Mouse (Mus musculus) forebrain, embryonic 14.5 days (tissue): Measurements from ENCODE around the gene D630045J12Rik. TPM values are rescaled to one million over a fixed set of nuclear protein-coding genes. Genes with fewer than 3 reads are reported as not detected.

Experiments used
- ATAC-seq: fragments of 200-750 bp; cut with Nextera tagmentation; 2 replicates; pipeline ENCODE4 v1.8.0; 2017; ENCODE audit warnings: mild to moderate bottlenecking, moderate library complexity
- DNase-seq: peaks from one replicate; pipeline ENCODE4 v3.0.0-alpha.2; 2015; ENCODE audit warnings: low spot score
- H3K27ac ChIP-seq: fragments of 300-500 bp; sonication (generic); 2 replicates; pipeline ENCODE4 v1.5.1; 2014; ENCODE audit warnings: low read depth, mild to moderate bottlenecking, control low read depth, low read length, moderate library complexity
- H3K27me3 ChIP-seq: fragments of 300-500 bp; sonication (generic); replicated peaks from 2 replicates; pipeline ENCODE4 v1.6.1; 2014; ENCODE audit warnings: low read length, control low read depth, mixed read lengths; ENCODE audit not compliant: control insufficient read depth, insufficient read depth
- H3K36me3 ChIP-seq: fragments of 300-500 bp; sonication (generic); 2 replicates; pipeline ENCODE4 v1.6.1; 2014; ENCODE audit warnings: low read length, control low read depth; ENCODE audit not compliant: control insufficient read depth, insufficient read depth
- H3K4me1 ChIP-seq: fragments of 300-500 bp; sonication (generic); 2 replicates; pipeline ENCODE4 v1.6.1; 2014; ENCODE audit warnings: antibody characterized with exemption, low read length, control low read depth; ENCODE audit not compliant: control insufficient read depth, insufficient read depth
- H3K4me2 ChIP-seq: fragments of 300-500 bp; sonication (generic); 2 replicates; pipeline ENCODE4 v1.6.1; 2014; ENCODE audit warnings: mild to moderate bottlenecking, control low read depth, low read length
- H3K4me3 ChIP-seq: fragments of 300-500 bp; sonication (generic); 2 replicates; pipeline ENCODE4 v1.5.1; 2014; ENCODE audit warnings: low read depth, low read length, control low read depth
- H3K9ac ChIP-seq: fragments of 300-500 bp; sonication (generic); 2 replicates; pipeline ENCODE4 v1.6.1; 2014; ENCODE audit warnings: mild to moderate bottlenecking, low read length, control low read depth, moderate library complexity
- H3K9me3 ChIP-seq: fragments of 300-500 bp; sonication (generic); replicated peaks from 2 replicates; pipeline ENCODE4 v1.6.1; 2016; ENCODE audit warnings: low read length, control low read depth, mixed read lengths; ENCODE audit not compliant: control insufficient read depth
- WGBS: fragments of 180-500 bp; shearing (Covaris S2); extraction: QIAGEN DNeasy Blood & Tissue Kit; methylation state at CpG from one replicate; pipeline ENCODE4 v1.1.7; 2014; 5-methylcytosine and 5-hydroxymethylcytosine counted together
- polyA plus RNA-seq: library from polyadenylated mRNA; unstranded; fragments of >200 nt; fragmentation: Nextera tagmentation; extraction: Ambion mirVana; gene quantifications from 2 replicates; pipeline ENCODE4 v1.2.1, GENCODE M21; 2014

D630045J12Rik gene
- polyA plus RNA-seq, 1 experiment from 2014 or later, result 10.9 TPM

DNA sequence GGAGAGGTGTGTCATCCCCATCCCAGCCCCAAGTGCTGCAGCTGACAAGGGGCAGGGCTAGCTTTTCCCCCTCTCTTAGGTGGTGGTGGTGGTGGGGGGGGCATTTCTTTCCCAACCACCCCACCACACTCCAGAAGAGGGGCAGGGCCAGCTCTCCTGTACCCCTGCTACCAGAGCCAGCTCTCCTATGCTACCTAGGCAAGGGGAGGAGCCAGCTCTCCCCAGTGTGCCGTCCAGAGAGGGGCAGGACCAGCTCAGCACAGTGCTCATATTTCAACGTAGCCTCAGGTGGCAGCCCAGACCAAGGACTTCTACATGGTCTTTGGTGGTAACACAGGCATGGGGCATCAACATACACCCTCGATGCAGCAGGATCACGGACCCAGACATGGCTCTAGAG, 50.0 kb downstream of the D630045J12Rik start:
- no peaks in the 10 kb centered on the region for H3K27me3 ChIP-seq
- DNase-seq (no peak), ATAC-seq (0 out of 2 replicates have a peak, but pooled peaks have one; percentile 22)
- peaks cover 18% of the 10 kb centered on the region for H3K4me1 ChIP-seq
- no peaks in the 10 kb centered on the region for H3K36me3 ChIP-seq
- H3K9me3 ChIP-seq, result no peaks in the 10 kb centered on the region
- no peak overlapping the region for H3K9ac ChIP-seq
- no peak overlapping the region for H3K4me2 ChIP-seq
- no peak overlapping the region for H3K4me3 ChIP-seq
- WGBS, result 66% methylated on average over 4 of the region's 4 CpGs
- no peak overlapping the region for H3K27ac ChIP-seq

GRCm38 (mm10) chr6:38202816-38203215, 51.0 kb downstream of the D630045J12Rik start:
- no peaks in the 10 kb centered on the region for H3K36me3 ChIP-seq
- no peak overlapping the region for H3K4me3 ChIP-seq
- no peak overlapping the region for H3K4me2 ChIP-seq
- no peak for ATAC-seq
- 88% methylated on average over 12 of the region's 12 CpGs for WGBS
- no peak overlapping the region for H3K9ac ChIP-seq
- DNase-seq, result no peak
- peaks cover 17% of the 10 kb centered on the region for H3K4me1 ChIP-seq
- H3K27ac ChIP-seq, result no peak overlapping the region
- H3K9me3 ChIP-seq, result no peaks in the 10 kb centered on the region
- H3K27me3 ChIP-seq, result no peaks in the 10 kb centered on the region

- ATAC-seq, result no peak
- Histone ChIP-seq H3K27me3 (no peaks in the 10 kb centered on the region), H3K36me3 (peaks cover 3% of the 10 kb centered on the region), H3K9me3 (no peaks in the 10 kb centered on the region), H3K4me3 (no peak overlapping the region), H3K4me2 (no peak overlapping the region), H3K9ac (no peak overlapping the region), H3K27ac (no peak overlapping the region), H3K4me1 (peaks cover 4% of the 10 kb centered on the region; the same call in 1 of the 2 replicates)
- 71% methylated on average over 5 of the region's 5 CpGs for WGBS
- no peak for DNase-seq
Observed at GRCm38 (mm10) chr6:38201495-38201894, 52.3 kb downstream of the D630045J12Rik start.

GRCm38 (mm10) chr6:38199599-38199998, 54.2 kb downstream of the D630045J12Rik start:
- Histone ChIP-seq H3K4me1 (no peaks in the 10 kb centered on the region), H3K27ac (no peak overlapping the region), H3K36me3 (peaks cover 22% of the 10 kb centered on the region), H3K4me3 (no peak overlapping the region), H3K4me2 (no peak overlapping the region), H3K9ac (no peak overlapping the region), H3K9me3 (no peaks in the 10 kb centered on the region), H3K27me3 (no peaks in the 10 kb centered on the region)
- no peak for ATAC-seq
- 93% methylated on average over 6 of the region's 6 CpGs for WGBS
- no peak for DNase-seq

DNA sequence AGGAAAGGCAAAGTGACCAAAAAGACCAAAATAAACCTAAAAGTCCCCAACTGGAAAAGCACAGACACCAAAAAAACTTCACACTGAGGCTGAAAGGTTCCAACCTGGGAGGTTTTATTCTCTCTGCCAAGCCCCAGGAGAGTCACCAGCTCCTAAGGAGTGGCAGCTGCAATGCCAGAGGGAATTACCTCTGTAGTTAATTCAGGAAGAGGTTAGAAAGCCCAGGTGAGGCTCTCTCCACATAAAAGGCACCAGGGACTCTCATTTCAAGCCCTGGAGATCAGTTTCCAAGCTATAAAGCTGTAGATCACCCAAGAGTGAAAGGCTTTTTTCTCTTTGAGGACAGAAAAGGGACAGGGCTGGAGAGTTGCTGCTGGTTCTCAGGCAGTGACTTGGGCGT, 55.1 kb downstream of the D630045J12Rik start:
- H3K27ac ChIP-seq, result no peak overlapping the region
- WGBS, result 77% methylated on average over 1 of the region's 1 CpGs
- H3K4me2 ChIP-seq, result no peak overlapping the region
- H3K4me3 ChIP-seq, result no peak overlapping the region
- no peak for DNase-seq
- no peak overlapping the region for H3K9ac ChIP-seq
- H3K36me3 ChIP-seq, result peaks cover 27% of the 10 kb centered on the region
- H3K4me1 ChIP-seq, result no peaks in the 10 kb centered on the region
- no peak for ATAC-seq
- H3K9me3 ChIP-seq, result no peaks in the 10 kb centered on the region
- H3K27me3 ChIP-seq, result no peaks in the 10 kb centered on the region

- no peak overlapping the region for H3K4me3 ChIP-seq
- H3K36me3 ChIP-seq, result peaks cover 31% of the 10 kb centered on the region
- no peak overlapping the region for H3K4me2 ChIP-seq
- H3K27ac ChIP-seq, result no peak overlapping the region
- no peaks in the 10 kb centered on the region for H3K9me3 ChIP-seq
- H3K9ac ChIP-seq, result no peak overlapping the region
- 92% methylated on average over 24 of the region's 24 CpGs for WGBS
- no peaks in the 10 kb centered on the region for H3K4me1 ChIP-seq
- no peaks in the 10 kb centered on the region for H3K27me3 ChIP-seq
- ATAC-seq, result no peak
- DNase-seq, result no peak
Observed at GRCm38 (mm10) chr6:38196266-38197189, 57.3 kb downstream of the D630045J12Rik start.

- DNase-seq, result no peak
- H3K27ac ChIP-seq, result no peak overlapping the region
- H3K27me3 ChIP-seq, result no peaks in the 10 kb centered on the region
- peaks cover 31% of the 10 kb centered on the region for H3K36me3 ChIP-seq
- no peaks in the 10 kb centered on the region for H3K9me3 ChIP-seq
- no peak overlapping the region for H3K4me2 ChIP-seq
- WGBS, result 90% methylated on average over 10 of the region's 10 CpGs
- H3K4me1 ChIP-seq, result no peaks in the 10 kb centered on the region
- no peak overlapping the region for H3K4me3 ChIP-seq
- no peak for ATAC-seq
- H3K9ac ChIP-seq, result no peak overlapping the region
Observed at GRCm38 (mm10) chr6:38195306-38195705, 58.5 kb downstream of the D630045J12Rik start.

- no peaks in the 10 kb centered on the region for H3K4me1 ChIP-seq
- no peak overlapping the region for H3K9ac ChIP-seq
- no peak overlapping the region for H3K4me3 ChIP-seq
- H3K27me3 ChIP-seq, result no peaks in the 10 kb centered on the region
- no peak overlapping the region for H3K27ac ChIP-seq
- H3K4me2 ChIP-seq, result no peak overlapping the region
- no peak for ATAC-seq
- DNase-seq, result no peak
- WGBS, result 86% methylated on average over 7 of the region's 7 CpGs
- no peaks in the 10 kb centered on the region for H3K9me3 ChIP-seq
- peaks cover 37% of the 10 kb centered on the region for H3K36me3 ChIP-seq
Observed at GRCm38 (mm10) chr6:38194046-38194445, 59.8 kb downstream of the D630045J12Rik start.

DNA sequence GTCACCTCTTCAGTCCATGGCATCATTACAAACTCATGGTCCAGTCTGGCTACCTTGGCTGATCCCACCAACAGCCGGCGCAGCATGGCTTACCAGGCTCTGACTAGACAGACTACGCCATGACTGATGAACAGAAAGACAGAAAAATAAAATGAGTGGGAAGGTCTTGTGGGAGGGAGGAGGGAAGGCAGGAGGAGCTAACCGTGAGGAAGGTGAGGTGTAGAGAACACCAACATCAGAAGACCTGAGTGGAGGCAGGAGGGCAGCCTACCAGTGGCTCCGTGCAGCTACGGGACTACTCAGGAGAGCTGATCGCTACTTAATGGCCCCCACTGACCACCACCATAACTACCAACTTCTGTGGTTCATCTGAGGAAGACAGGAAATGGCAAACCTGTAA, 60.9 kb downstream of the D630045J12Rik start:
- DNase-seq (no peak), ATAC-seq (no peak)
- H3K36me3 ChIP-seq, result peaks cover 45% of the 10 kb centered on the region
- 95% methylated on average over 7 of the region's 7 CpGs for WGBS
- no peaks in the 10 kb centered on the region for H3K4me1 ChIP-seq
- no peak overlapping the region for H3K9ac ChIP-seq
- no peak overlapping the region for H3K4me2 ChIP-seq
- H3K9me3 ChIP-seq, result no peaks in the 10 kb centered on the region
- H3K27ac ChIP-seq, result no peak overlapping the region
- no peaks in the 10 kb centered on the region for H3K27me3 ChIP-seq
- no peak overlapping the region for H3K4me3 ChIP-seq
